Mouse (Mus musculus): ENCODE measurements around the gene Zfp827.

Gene Zfp827

DNA sequence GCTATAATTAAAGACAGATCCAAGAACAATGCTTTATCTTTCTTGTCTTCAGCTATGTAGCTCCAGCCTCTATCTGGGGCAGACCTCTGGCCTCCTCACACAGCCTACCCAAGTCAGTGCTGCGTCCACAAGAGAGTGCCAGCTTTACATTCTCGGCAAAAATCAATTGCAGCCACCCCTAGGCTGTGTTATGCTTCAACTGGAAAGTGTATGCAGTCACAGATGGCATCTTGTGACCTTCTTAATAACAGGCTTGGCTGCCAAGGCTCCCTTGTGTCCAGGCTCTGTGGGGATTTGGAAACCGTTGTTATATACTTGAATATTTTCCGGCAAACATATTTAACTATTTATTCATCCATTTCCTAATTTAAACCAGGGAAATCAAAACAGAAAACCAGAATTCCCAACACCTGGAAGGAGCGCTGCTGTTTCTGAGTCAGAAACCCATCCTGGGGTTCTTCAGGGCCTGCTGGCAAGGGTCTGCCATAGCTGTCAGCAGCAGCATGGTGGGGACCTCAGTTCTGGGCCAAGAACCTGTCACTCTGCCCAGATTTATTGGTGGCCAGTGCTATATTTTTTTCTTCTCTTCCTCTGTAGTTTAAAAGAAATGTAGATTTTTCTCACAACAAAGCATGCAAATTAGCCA lies 194.0 kb downstream of the Zfp827 start:
- DNase-seq (ENCODE audit: low read depth, low spot score): peak; percentile 90

DNA sequence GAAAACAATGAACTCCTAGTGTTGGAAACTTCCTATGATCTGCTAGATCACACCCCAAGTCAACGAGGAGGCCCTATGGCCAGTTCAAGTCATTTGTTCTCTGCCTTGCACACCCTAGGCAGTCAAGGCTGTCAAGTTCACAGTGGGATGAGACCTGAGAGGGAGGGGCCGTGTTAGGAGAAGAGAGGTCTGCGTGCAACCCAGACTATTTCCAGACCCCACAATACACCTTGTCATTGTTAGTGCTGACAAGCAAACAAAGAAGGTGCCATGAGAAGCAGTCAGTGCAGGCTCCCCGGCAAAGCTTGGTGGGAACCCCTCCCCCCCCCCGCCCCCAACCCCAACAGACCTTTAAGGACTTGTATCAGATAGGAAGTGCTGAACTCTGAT lies 194.5 kb downstream of the Zfp827 start:
- no peak for DNase-seq (ENCODE audit: low read depth, low spot score)

DNA sequence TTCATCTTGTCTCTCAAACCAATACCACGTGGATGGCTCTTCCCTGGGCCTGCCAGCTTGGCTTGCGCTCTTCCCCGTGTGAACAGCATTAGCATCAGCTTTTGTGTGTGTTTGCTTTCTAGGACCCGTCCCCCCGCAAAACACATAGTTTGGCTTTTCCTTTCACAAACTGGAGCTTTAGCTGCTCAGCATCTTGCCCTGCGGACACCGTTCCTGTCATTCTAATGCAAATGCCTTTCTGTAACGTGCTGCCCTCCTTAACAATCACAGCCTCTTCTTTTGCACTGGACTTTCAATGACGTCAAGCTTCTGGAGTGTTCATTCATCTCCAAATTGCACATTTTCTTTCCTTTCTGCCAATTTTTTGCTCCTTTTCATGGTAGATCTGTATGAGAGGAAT lies 196.1 kb downstream of the Zfp827 start:
- no peak for DNase-seq (ENCODE audit: low read depth, low spot score)

DNA sequence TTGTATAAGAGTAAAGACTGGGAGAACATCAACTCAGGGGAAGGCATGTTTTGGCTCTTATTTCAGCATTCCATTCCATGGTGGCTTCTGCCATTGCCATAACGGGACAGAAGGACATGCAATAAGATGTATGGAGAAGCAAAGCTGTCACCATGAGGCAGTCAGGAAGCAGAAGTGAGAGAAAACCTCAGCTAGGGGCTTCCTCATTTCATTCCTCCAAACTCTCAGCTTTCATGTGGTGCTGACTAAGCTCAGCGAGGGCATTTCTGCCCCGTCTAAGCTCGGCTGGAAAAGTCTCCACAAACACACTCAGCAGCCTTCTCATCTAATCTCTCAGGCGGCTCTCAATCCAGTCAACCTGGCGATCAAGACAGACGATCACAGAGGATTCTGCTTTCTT lies 197.3 kb downstream of the Zfp827 start:
- no peak for DNase-seq (ENCODE audit: low read depth, low spot score)

DNA sequence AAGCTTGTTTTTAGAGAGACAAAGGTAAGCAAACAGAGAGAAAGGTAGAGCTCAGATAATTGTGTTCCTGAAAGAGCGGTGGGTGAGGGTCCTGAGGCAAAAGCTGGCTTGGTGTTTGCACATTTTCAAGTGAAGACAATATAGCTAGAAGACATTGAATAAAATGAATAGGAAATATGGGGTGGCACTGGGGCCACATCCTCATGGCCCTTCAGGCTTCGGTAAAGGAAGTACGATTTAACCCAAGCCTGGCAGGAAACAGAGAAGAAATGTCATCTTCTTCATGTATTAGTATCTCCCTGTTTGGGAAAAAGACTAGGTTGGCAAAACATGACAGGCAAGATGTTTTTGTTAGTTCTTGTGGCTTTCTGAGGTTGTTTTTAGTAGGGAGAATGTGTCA lies 197.8 kb downstream of the Zfp827 start:
- no peak for DNase-seq (ENCODE audit: low read depth, low spot score)

DNA sequence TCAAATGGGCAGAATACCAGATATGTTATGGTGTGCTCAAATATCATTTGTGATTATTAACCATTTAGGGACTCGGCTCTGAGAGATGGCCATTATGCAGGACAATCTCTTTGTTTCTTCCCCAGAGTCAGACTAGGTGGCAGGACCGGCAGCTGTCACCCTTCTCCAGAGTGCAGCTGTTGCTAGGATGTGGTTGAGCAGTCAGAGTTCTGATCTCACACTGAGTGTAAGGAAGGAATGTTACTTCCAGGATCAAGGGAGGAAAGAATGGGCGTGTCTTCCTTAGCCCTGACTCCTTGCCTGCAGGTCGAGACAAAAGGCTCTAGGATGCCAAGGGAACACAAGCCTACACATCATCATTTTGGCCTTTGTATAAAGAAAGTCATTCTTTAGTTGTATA lies 199.0 kb downstream of the Zfp827 start:
- DNase-seq (ENCODE audit: low read depth, low spot score): no peak

DNA sequence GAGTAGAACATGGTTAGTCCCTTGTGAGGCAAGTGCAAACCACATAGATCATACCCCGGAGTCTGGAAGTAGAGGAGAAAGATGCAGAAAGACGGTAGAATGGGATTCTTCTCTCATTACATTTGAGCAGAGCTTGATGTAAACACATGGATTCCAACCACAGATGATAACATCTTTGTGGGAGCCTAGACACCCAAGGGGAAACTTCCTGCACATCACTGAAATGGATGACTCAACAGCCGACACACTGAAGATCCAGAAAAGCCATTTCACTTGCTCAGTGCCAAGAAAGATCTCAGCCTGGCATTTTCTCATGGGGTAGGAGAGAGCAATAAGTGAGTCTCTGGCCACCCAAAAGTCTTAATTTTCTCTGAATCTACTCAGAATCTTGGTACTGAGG lies 199.7 kb downstream of the Zfp827 start:
- DNase-seq (ENCODE audit: low read depth, low spot score): no peak

DNA sequence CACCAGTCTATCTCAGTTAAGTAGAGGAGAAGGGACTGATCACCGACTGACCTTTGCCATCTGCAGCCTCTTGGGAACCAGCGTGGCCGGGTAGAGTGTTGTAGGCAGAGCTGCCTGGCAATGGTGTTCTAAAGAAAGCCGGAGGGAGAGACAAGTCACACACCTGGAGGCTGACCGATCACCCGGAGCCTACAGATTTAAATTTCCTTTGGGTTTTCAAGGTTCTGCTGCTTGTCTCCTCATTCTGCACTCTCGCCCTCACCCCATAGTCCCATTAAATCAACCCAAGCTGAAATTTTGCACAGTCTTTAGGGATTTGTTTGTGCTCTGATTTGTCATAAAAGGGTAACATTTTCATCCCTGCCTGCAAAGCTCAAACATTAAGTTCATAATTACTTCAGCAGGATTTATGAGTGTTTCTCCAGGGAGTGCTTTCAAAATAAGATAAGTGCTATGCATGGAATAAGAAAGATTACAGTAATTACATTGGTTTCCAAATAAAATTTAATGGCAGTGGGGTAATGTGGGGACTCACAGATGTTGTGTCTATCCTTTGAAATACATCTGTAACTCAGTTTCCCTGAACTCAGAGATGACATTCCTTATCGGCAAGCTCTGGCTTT lies 201.1 kb downstream of the Zfp827 start:
- no peak for DNase-seq (ENCODE audit: low read depth, low spot score)

DNA sequence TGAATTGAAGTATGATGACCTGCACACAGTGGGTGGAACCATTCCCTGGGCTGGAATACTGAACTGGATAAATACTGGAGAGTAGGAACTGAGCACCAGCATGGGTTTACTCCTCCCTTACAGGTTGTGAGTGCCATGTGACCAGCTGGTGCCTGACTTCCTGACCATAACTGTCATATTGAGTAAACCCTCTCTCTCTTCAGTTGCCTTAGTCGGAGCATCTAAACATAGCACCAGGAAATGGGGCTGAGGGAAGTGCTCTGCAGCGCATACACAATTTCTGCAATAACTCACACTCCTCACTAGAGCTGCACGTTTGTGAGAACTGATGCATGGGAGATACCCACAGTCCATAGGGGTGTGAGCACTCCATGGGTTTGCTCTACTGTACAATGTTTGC lies 211.1 kb downstream of the Zfp827 start:
- DNase-seq (ENCODE audit: low read depth, low spot score): no peak

DNA sequence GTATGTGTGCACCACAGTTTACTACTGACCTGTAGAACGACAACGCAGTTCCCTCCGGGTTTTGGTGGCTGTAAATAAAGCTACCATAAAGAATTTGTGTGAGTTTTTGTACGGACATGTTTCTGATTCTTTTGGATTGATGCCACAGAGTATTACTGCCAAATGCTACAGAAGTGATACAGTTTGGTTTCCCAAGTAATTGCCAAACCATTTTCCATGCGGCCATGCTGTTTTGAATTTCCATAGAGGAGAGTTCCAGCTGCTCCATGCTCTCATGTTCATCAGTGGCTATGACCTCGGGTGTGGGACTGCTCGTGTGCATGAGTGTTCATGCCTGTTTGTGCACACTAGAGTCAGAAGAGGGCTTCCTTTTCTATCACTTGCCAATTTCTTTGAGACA lies 211.8 kb downstream of the Zfp827 start:
- no peak for DNase-seq (ENCODE audit: low read depth, low spot score)
